Mouse (Mus musculus) thymus, postnatal 14 days (tissue): Measurements from ENCODE around the gene Wdtc1.
A peak's percentile ranks its signal among the peaks of the same experiment; 100 is the strongest.

Experiments used
- DNase-seq: peaks from one replicate; pipeline ENCODE4 v3.0.0; 2021

Gene Wdtc1

DNA sequence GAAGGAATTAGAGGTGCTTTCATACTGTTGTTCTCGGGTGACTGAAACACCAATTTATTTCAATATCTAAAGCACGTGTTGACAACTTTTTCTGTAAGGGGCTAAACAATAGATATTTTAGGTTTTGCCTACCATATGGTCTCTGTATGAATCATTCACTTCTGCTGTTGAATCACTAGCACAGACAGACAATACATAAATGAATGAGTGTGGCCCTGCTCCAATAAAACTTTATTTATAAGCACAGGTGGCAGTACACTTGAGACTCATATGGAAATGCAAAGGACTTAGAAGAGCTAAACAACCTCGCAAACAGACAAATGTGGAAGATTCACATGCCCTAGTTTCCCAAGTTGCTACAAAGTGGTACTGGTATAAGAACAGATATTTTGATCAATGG lies 33.6 kb downstream of the Wdtc1 start:
- no peak for DNase-seq

DNA sequence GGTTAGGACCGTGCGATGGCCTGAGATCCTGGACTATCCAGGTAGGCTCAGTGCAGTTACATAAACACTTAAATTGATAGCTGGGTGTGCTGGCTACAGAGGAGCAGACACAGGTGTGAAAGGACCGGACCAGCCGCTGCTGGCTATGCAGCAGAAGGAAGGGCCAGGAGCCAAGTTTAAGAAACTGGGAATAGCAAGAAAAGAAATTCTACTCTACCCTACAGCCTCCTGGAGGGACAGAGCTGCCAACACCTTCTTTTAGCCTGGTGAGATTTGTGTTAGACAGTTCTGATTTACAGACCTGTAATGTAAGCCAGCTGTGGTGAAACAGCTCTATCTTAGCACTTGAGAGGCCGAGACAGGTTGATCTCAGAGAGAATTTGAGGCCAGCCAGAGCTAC lies 37.3 kb downstream of the Wdtc1 start:
- no peak for DNase-seq

DNA sequence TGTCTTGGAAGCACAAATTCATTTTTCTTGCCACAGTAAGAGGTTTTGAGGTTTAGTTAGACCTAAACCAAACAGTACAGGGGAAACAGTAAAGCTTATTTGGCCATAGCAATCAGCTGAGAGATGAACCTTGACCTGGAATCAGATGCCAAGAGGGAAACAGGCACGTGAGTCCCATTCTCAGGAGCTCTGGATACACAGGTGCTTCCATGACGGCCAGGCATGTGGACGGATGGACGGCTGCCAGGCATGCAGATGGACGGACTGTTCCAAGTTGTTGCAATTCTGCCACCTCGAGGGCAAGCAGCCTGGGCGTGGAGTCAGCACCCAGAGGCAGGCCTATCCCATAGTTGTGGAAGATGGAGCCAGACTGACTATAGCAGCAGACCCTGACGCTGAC lies 38.4 kb downstream of the Wdtc1 start:
- no peak for DNase-seq

- DNase-seq: peak; percentile 89
Observed at GRCm38 (mm10) chr4:133309948-133310347, 43.3 kb downstream of the Wdtc1 start.

DNA sequence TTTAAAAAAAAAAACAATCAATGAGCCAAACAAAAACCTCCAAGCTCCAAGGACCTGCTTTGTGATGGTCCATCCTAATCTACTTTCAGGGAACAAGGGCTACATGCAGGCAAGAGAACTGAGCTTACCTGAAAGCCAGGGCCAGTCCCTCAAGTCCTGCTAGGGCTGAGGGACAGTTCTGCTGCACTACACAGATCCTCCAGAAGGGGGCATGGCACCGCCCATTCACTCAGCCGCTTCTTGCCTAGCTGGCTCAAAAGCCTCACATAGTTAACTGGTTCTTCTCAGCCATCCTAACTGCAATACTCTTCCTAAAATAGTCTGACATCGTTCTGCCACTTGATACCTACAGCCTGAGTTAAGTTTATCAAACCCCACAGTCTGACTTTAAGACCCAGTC lies 46.0 kb downstream of the Wdtc1 start:
- DNase-seq: peak; percentile 54

DNA sequence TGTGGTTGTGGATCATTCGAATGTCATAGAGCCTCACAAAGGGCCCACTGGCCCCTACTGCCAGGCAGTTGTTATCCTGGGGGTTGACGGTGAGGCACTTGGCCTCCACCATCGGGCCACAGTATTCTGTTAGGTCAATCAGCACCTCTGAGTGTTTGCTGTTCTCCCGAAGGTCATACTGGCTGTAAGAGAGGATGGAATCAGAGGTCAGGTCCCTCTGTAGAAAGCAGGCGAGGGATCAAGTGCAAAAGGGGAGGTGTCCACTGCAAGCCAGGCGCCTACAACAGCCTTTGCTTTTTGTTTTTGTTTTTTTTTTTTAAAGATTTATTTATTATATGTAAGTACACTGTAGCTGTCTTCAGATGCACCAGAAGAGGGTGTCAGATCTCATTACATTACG lies 47.5 kb downstream of the Wdtc1 start:
- DNase-seq: no peak

- no peak for DNase-seq
Observed at GRCm38 (mm10) chr4:133304770-133305169, 48.5 kb downstream of the Wdtc1 start.

GRCm38 (mm10) chr4:133302668-133303067 lies 50.6 kb downstream of the Wdtc1 start:
- DNase-seq: no peak

DNA sequence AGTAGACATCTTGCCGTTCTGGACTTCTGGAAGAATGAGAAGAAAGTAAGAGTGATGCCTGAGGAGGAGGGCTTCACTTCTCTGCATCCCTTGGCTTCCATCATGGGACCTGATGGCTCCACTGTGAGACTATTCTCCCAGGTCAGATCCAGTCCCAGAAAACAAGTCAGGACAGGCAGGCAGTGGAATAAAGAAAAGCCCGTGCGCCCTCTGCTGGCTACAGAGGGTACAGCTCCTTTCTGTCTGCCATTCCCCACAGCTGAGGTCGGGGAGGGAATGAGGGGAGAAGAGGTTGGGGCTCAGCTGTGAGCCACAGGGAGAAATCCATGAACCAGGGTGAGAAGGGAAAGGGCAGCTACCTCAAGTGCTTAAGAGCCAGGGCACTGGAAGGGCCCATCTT lies 51.5 kb downstream of the Wdtc1 start:
- DNase-seq: peak; percentile 69

DNA sequence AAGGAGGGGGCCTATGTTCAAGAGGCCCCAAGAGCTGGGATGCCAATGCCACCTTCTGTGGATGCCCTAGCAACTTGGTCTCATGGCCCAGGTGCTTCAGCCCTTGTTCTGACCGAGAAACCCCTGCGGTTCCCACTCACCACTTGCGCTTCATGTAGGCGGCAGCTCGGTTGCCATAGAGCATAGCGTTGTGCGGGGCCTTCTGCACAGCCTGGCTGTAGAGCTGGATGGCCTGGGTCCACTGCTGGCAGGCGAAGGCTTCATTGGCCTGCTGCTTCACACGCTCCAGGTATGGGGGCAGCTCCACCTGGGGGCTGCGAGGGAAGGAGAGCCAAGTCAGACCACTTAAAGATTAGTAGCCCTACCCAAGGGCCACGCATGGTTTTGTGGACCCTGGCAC lies 52.9 kb downstream of the Wdtc1 start:
- DNase-seq: no peak

DNA sequence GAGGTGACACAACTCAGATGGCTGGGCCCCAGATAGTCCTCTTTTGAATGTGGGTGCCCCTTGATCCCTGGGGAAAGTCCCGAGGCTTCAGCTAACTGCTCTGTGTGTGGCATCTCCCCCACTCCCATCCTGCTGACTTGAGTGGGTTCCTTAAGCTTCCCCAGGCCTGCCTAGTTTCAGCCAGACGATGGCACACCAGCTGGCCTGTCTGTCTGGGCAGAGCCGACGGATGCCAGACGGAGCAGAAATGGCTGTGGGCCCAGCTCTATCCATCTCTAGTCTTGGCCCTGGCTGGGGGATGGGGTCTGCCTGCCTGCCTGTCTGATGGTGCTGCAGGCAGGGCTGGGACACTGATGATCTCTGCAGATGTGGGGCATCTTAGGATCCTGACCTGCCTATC lies 53.6 kb downstream of the Wdtc1 start:
- DNase-seq: no peak

GRCm38 (mm10) chr4:133298516-133299365 lies 54.5 kb downstream of the Wdtc1 start:
- peak; percentile 83 for DNase-seq

GRCm38 (mm10) chr4:133297801-133298238 lies 55.5 kb downstream of the Wdtc1 start:
- peak; percentile 91 for DNase-seq

GRCm38 (mm10) chr4:133297360-133297759 lies 55.9 kb downstream of the Wdtc1 start:
- no peak for DNase-seq

GRCm38 (mm10) chr4:133294084-133294483 lies 59.2 kb downstream of the Wdtc1 start:
- no peak for DNase-seq

GRCm38 (mm10) chr4:133292901-133293843 lies 60.1 kb downstream of the Wdtc1 start:
- DNase-seq: peak; percentile 68

- no peak for DNase-seq
Observed at GRCm38 (mm10) chr4:133292405-133292804, 60.9 kb downstream of the Wdtc1 start.

GRCm38 (mm10) chr4:133291255-133291654 lies 62.0 kb downstream of the Wdtc1 start:
- no peak for DNase-seq

DNA sequence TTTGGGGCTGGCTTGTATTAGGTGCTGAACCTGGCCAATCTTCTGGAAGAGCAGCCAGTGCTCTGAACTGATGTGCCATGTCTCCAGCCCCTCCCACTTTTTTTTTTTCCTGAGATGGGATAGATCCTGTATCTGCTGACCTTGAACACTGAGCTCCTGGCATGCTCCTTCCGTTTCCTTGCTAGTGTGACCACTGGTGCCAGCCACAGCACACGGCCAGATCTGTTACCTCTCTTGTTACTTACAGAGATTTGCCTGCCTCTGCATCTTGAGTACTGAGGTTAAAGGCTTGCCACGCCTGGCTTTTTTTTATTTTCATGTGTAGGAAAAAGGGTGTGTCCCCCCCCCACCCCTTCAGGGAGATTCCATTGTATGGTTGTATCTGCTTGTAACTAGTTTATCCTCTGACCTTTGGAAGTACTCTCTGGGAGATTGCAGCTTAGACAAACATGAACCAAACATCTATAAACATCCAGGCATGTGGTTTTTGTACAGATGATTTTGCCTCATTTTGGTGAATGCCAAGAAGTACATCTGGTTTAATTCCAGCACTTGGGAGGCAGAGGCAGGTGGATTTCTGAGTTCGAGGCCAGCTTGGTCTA lies 66.7 kb downstream of the Wdtc1 start:
- DNase-seq: no peak

DNA sequence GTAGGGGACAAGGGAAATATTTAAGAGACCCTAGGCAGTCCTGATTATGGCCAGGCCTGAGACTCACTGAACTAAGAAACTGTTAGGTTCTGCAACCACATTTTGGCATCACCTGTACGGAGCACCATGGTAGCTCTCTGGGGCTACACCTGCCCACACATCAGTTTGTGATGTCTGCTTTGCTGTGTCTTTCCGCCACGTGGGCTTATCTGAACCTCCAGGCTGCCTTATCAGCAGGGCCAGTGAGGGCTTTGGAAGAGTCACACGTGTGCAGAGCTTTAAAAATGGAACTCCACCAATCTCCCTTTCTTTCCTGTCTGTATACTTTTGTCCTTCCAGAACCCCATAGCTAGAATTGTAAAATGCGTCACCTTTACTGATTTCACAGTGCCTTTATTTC lies 67.3 kb downstream of the Wdtc1 start:
- DNase-seq: no peak

GRCm38 (mm10) chr4:133285299-133285698 lies 68.0 kb downstream of the Wdtc1 start:
- no peak for DNase-seq

DNA sequence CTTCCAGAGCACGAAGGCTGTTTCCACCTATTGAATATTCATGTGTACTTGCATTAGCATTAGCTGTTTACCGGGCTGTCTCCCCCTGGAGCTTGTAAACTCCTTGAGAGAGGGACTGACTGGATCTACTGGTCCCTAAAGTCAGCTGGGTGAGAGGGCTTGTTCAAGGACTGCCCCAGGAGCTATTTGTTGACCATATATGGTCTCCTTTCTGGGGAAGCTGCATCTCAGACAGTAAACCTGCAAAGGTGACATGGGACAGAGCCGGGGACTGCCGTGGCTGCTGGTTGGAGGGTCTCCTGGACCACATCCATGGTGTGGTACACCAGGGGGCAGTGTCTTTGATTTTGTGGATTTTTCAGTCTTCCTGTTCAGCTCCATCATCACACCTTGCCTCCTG lies 70.6 kb downstream of the Wdtc1 start:
- DNase-seq: no peak

DNA sequence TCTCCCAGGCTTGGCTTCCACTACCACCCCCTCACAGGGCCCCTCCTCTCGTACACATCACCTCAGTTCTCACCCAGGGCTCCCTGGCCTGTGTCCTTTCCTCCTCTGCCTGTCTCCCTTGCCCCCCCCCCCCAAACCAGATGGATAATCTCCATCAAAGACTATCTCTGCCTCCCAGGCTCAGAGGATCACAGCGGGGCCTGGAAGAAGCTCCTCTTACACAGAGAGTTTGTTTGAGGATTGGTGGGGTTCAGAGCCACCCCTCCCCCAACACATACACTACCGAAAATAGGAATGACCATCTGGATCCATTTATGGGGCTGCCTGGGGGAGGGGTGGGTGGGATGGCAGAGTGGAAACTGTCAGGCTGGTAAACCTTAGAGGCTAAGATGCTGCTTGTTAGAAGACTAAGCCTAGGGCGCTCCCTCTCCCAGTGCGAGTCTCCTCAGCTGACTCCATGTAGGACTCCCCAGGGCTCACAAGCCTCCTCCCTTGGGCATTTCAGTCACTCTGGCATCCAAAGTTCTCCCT lies 71.3 kb downstream of the Wdtc1 start:
- DNase-seq: no peak
